Mouse (Mus musculus) intestine, postnatal 0 days (tissue): Measurements from ENCODE around the gene Knop1. TPM values are rescaled to one million over a fixed set of nuclear protein-coding genes. Genes with fewer than 3 reads are reported as not detected.

Experiments used
- ATAC-seq: fragments of 200-750 bp; cut with Nextera tagmentation; 2 replicates; pipeline ENCODE4 v1.8.0; 2017; ENCODE audit warnings: mild to moderate bottlenecking, moderate TSS enrichment, moderate library complexity
- H3K27ac ChIP-seq: fragments of 300-500 bp; sonication (generic); 2 replicates; pipeline ENCODE4 v1.5.1; 2014; ENCODE audit warnings: mild to moderate bottlenecking, low read depth, low read length, moderate library complexity
- H3K27me3 ChIP-seq: fragments of 300-500 bp; sonication (generic); replicated peaks from 2 replicates; pipeline ENCODE4 v1.6.1; 2014; ENCODE audit warnings: low read length, mixed read lengths; ENCODE audit not compliant: control insufficient read depth, insufficient read depth
- H3K36me3 ChIP-seq: fragments of 300-500 bp; sonication (generic); 2 replicates; pipeline ENCODE4 v1.6.1; 2014; ENCODE audit warnings: mild to moderate bottlenecking, moderate library complexity; ENCODE audit not compliant: control insufficient read depth, insufficient read depth
- H3K4me1 ChIP-seq: fragments of 300-500 bp; sonication (generic); replicated peaks from 2 replicates; pipeline ENCODE4 v1.6.1; 2014; ENCODE audit warnings: antibody characterized with exemption, low read length, mixed read lengths; ENCODE audit not compliant: control insufficient read depth, insufficient read depth
- H3K4me2 ChIP-seq: fragments of 300-500 bp; sonication (generic); replicated peaks from 2 replicates; pipeline ENCODE4 v1.6.1; 2014; ENCODE audit warnings: low read depth, mild to moderate bottlenecking, moderate library complexity
- H3K4me3 ChIP-seq: fragments of 300-500 bp; sonication (generic); 2 replicates; pipeline ENCODE4 v1.5.1; 2014; ENCODE audit warnings: low read depth, low read length
- H3K9ac ChIP-seq: fragments of 300-500 bp; sonication (generic); 2 replicates; pipeline ENCODE4 v1.6.1; 2014; ENCODE audit warnings: mild to moderate bottlenecking, low read depth, low read length
- H3K9me3 ChIP-seq: fragments of 300-500 bp; sonication (generic); 2 replicates; pipeline ENCODE4 v1.6.1; 2016; ENCODE audit warnings: mixed run types; ENCODE audit not compliant: control insufficient read depth
- CTCF ChIP-seq: sonication (generic); IDR thresholded peaks from 2 replicates; pipeline ENCODE4 v1.5.1; 2016; ENCODE audit warnings: low read depth, mild to moderate bottlenecking, control low read depth, antibody characterized with exemption, moderate library complexity
- WGBS: fragments of 180-500 bp; shearing (Covaris S2); extraction: QIAGEN DNeasy Blood & Tissue Kit; methylation state at CpG from one replicate; pipeline ENCODE4 v1.1.7; 2014; 5-methylcytosine and 5-hydroxymethylcytosine counted together
- polyA plus RNA-seq: library from polyadenylated mRNA; unstranded; fragments of >200 nt; fragmentation: Nextera tagmentation; extraction: Ambion mirVana; gene quantifications from 2 replicates; pipeline ENCODE4 v1.2.1, GENCODE M21; 2015

Gene Knop1
- polyA plus RNA-seq, 1 experiment from 2014 or later = 35.8 TPM

GRCm38 (mm10) chr7:118811407-118812106 lies 44.5 kb downstream of the Knop1 start:
- WGBS = 59% methylated on average over 12 of the region's 12 CpGs
- Histone ChIP-seq H3K4me2 (no peak overlapping the region), H3K27ac (no peak overlapping the region), H3K36me3 (peaks cover 59% of the 10 kb centered on the region), H3K27me3 (no peaks in the 10 kb centered on the region), H3K4me1 (no peaks in the 10 kb centered on the region), H3K9me3 (no peaks in the 10 kb centered on the region), H3K4me3 (no peak overlapping the region), H3K9ac (no peak overlapping the region)
- no peak for ATAC-seq
- TF ChIP-seq CTCF = no peak

GRCm38 (mm10) chr7:118807899-118808298 lies 48.2 kb downstream of the Knop1 start:
- Histone ChIP-seq H3K4me3 (no peak overlapping the region), H3K36me3 (peaks cover 48% of the 10 kb centered on the region; the same call in 1 of the 2 replicates), H3K9me3 (no peaks in the 10 kb centered on the region), H3K27ac (no peak overlapping the region), H3K4me2 (no peak overlapping the region), H3K27me3 (no peaks in the 10 kb centered on the region), H3K9ac (no peak overlapping the region), H3K4me1 (no peaks in the 10 kb centered on the region)
- no peak for ATAC-seq
- no peak for TF ChIP-seq CTCF
- WGBS = 55% methylated on average over 8 of the region's 8 CpGs

GRCm38 (mm10) chr7:118806631-118807411 lies 49.2 kb downstream of the Knop1 start:
- Histone ChIP-seq H3K27ac (no peak overlapping the region), H3K4me2 (no peak overlapping the region), H3K27me3 (no peaks in the 10 kb centered on the region), H3K9me3 (no peaks in the 10 kb centered on the region), H3K4me3 (no peak overlapping the region), H3K9ac (no peak overlapping the region), H3K4me1 (no peaks in the 10 kb centered on the region), H3K36me3 (peaks cover 53% of the 10 kb centered on the region)
- ATAC-seq = no peak
- no peak for TF ChIP-seq CTCF
- WGBS = 53% methylated on average over 16 of the region's 16 CpGs

- Histone ChIP-seq H3K4me3 (no peak overlapping the region), H3K27ac (no peak overlapping the region), H3K9ac (no peak overlapping the region), H3K27me3 (no peaks in the 10 kb centered on the region), H3K4me2 (no peak overlapping the region), H3K4me1 (no peaks in the 10 kb centered on the region), H3K9me3 (no peaks in the 10 kb centered on the region), H3K36me3 (peaks cover 56% of the 10 kb centered on the region)
- no peak for TF ChIP-seq CTCF
- WGBS = 65% methylated on average over 8 of the region's 8 CpGs
- ATAC-seq = no peak
Measured at GRCm38 (mm10) chr7:118803425-118803824, 52.6 kb downstream of the Knop1 start.

GRCm38 (mm10) chr7:118801791-118802190 lies 54.3 kb downstream of the Knop1 start:
- Histone ChIP-seq H3K4me2 (no peak overlapping the region), H3K9ac (no peak overlapping the region), H3K36me3 (peaks cover 60% of the 10 kb centered on the region), H3K4me1 (no peaks in the 10 kb centered on the region), H3K9me3 (no peaks in the 10 kb centered on the region), H3K4me3 (no peak overlapping the region), H3K27ac (no peak overlapping the region), H3K27me3 (no peaks in the 10 kb centered on the region)
- ATAC-seq = no peak
- WGBS = 82% methylated on average over 3 of the region's 3 CpGs
- no peak for TF ChIP-seq CTCF

GRCm38 (mm10) chr7:118800112-118800734 lies 55.8 kb downstream of the Knop1 start:
- H3K4me2 ChIP-seq = no peak overlapping the region
- no peaks in the 10 kb centered on the region for H3K4me1 ChIP-seq
- 89% methylated on average over 15 of the region's 15 CpGs for WGBS
- H3K27ac ChIP-seq = no peak overlapping the region
- no peak for ATAC-seq
- H3K9ac ChIP-seq = no peak overlapping the region
- no peaks in the 10 kb centered on the region for H3K27me3 ChIP-seq
- peaks cover 63% of the 10 kb centered on the region for H3K36me3 ChIP-seq
- no peak overlapping the region for H3K4me3 ChIP-seq
- H3K9me3 ChIP-seq = no peaks in the 10 kb centered on the region
- TF ChIP-seq CTCF = no peak
